Mouse (Mus musculus): ENCODE results near the gene Dhps. TPM values are rescaled to one million over a fixed set of nuclear protein-coding genes. Genes with fewer than 3 reads are reported as not detected.
A peak's percentile ranks its signal among the peaks of the same experiment; 100 is the strongest.

The Dhps gene
- polyA plus RNA-seq, 1 experiment from 2014 or later: 60.6 TPM

DNA sequence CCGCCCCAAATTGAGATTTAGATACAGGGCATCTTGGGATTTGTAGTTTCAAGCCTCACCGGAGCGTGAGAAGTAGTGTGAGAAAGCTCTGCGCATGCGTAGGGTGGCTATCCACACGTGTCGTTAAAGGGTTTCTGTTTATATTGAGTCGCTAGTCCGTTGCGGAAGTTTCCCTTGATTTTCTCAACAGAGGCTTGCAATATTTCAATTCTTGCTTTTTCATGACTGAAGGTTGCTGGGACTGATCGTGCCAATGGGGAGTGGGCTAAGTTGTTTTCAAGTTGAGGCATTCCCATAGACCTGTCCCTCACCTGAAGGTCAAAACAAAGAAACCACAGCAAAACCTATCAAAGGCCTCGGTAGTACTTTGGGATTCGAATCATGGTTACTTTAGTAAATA, 36.8 kb upstream of the Dhps start:
- WGBS: 7% methylated on average over 13 of the region's 13 CpGs

DNA sequence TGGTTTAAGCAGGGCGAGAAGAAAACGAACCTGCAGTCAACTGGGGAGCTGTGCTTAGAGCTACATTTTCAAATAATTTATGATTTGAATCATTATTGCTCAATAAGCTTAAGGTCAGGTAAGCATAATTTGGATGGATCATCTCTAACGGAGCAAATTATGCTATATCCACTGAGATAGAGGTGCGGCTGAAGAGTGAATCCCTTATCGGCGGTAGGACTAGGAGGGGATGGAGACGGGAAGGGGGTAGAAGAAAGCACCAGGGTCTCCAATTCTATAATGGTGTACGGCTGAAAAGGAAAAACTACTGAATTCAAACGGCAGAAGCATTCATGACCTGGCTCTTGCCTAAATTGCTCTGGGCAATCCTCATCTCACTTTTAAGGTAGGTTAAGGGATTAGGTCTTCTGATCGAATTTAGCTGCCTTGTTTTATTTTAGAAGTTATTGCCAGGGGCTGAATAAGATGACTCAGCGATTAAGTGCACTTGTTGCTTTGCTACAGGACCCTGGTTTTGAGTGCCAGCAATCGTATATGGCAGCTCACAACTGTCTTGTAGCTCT, 36.3 kb upstream of the Dhps start:
- 4% methylated on average over 12 of the region's 12 CpGs for WGBS
- Histone ChIP-seq H3K27ac (ENCODE audit: low read length) (peak overlapping the region; percentile 100), H3K4me3 (ENCODE audit: low read length) (peak overlapping the region; percentile 87), H3K27me3 (ENCODE audit: insufficient read depth, low read length) (no peaks in the 10 kb centered on the region), H3K9me3 (ENCODE audit: low read length) (no peaks in the 10 kb centered on the region), H3K4me1 (ENCODE audit: insufficient read depth, low read length) (peaks cover 26% of the 10 kb centered on the region), H3K36me3 (ENCODE audit: insufficient read depth, low read length) (peaks cover 23% of the 10 kb centered on the region), H3K4me2 (replicated peaks; ENCODE audit: low read depth, low read length) (peak overlapping the region; percentile 83), H3K9ac (replicated peaks; ENCODE audit: low read length) (peak overlapping the region; percentile 87)
- ATAC-seq (ENCODE audit: low FRiP score, low TSS enrichment): no peak

More for the DNA sequence above, 36.8 kb upstream of the Dhps start:
- Histone ChIP-seq H3K9ac (replicated peaks; ENCODE audit: low read length) (peak overlapping the region; percentile 87), H3K4me2 (replicated peaks; ENCODE audit: low read depth, low read length) (peak overlapping the region; percentile 83), H3K4me3 (ENCODE audit: low read length) (peak overlapping the region; percentile 87), H3K4me1 (ENCODE audit: insufficient read depth, low read length) (peaks cover 26% of the 10 kb centered on the region), H3K9me3 (ENCODE audit: low read length) (no peaks in the 10 kb centered on the region), H3K36me3 (ENCODE audit: insufficient read depth, low read length) (peaks cover 28% of the 10 kb centered on the region), H3K27ac (ENCODE audit: low read length) (peak overlapping the region; percentile 100; the same call in 1 of the 2 replicates), H3K27me3 (ENCODE audit: insufficient read depth, low read length) (no peaks in the 10 kb centered on the region)
- ATAC-seq (ENCODE audit: low FRiP score, low TSS enrichment): no peak

DNA sequence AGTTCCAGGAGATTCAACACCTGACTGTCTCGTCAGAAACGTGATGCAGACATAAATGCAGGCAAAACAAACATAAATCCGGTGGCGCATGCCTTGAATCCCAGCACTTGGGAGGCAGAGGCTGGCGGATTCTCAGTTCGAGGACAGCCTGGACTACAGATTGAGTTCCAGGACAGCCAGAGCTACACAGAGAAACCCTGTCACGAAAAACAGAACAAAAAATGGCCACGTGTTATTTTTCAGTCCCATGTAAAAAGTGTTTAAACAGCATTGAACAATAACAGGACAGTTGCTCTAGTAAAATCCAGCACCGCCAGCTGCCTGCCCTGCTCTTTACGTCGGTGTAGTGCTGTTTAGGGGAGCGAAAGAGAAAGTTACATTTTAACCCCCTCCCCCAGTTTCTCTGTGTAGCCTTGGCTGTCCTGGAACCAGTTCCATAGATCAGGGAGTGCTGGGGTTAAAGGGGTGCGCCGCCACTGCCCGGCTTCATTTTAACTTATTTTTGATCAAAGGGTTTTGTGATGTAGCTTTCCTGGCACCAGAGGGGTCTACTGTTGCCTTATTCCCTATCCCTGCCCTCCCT, 35.7 kb upstream of the Dhps start:
- Histone ChIP-seq H3K36me3 (ENCODE audit: insufficient read depth, low read length) (peaks cover 25% of the 10 kb centered on the region), H3K4me2 (replicated peaks; ENCODE audit: low read depth, low read length) (peak overlapping the region; percentile 83), H3K27me3 (ENCODE audit: insufficient read depth, low read length) (no peaks in the 10 kb centered on the region), H3K9ac (replicated peaks; ENCODE audit: low read length) (peak overlapping the region; percentile 87), H3K4me1 (ENCODE audit: insufficient read depth, low read length) (peaks cover 26% of the 10 kb centered on the region), H3K4me3 (ENCODE audit: low read length) (peak overlapping the region; percentile 87), H3K9me3 (ENCODE audit: low read length) (no peaks in the 10 kb centered on the region), H3K27ac (ENCODE audit: low read length) (peak overlapping the region; percentile 100)
- under 1% methylated on average over 15 of the region's 15 CpGs for WGBS
- peak; percentile 11; the same call in 1 of the 2 replicates for ATAC-seq (ENCODE audit: low FRiP score, low TSS enrichment)

DNA sequence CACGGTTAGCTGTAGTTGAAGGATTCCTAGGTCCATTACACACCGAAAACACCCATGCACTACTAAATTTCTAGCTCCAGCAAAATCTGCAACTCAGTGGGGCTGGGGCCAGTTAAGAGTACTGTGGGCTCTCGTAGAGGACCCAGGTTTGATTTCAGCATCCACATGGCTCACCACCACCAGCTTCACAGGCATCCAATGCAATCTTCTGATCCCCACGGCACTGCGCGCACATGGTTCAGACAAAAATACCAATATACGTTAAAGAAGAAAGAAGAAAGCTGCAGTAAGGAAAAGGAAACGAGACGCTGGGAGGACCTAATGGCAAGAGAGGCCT, 35.2 kb upstream of the Dhps start:
- Histone ChIP-seq H3K27me3 (ENCODE audit: insufficient read depth, low read length) (no peaks in the 10 kb centered on the region), H3K9ac (replicated peaks; ENCODE audit: low read length) (peak overlapping the region; percentile 87), H3K4me2 (replicated peaks; ENCODE audit: low read depth, low read length) (peak overlapping the region; percentile 83), H3K36me3 (ENCODE audit: insufficient read depth, low read length) (peaks cover 26% of the 10 kb centered on the region), H3K27ac (ENCODE audit: low read length) (peak overlapping the region; percentile 100), H3K9me3 (ENCODE audit: low read length) (no peaks in the 10 kb centered on the region), H3K4me3 (ENCODE audit: low read length) (peak overlapping the region; percentile 87), H3K4me1 (ENCODE audit: insufficient read depth, low read length) (peaks cover 26% of the 10 kb centered on the region)
- under 1% methylated on average over 9 of the region's 9 CpGs for WGBS
- ATAC-seq (ENCODE audit: low FRiP score, low TSS enrichment): peak; percentile 33

DNA sequence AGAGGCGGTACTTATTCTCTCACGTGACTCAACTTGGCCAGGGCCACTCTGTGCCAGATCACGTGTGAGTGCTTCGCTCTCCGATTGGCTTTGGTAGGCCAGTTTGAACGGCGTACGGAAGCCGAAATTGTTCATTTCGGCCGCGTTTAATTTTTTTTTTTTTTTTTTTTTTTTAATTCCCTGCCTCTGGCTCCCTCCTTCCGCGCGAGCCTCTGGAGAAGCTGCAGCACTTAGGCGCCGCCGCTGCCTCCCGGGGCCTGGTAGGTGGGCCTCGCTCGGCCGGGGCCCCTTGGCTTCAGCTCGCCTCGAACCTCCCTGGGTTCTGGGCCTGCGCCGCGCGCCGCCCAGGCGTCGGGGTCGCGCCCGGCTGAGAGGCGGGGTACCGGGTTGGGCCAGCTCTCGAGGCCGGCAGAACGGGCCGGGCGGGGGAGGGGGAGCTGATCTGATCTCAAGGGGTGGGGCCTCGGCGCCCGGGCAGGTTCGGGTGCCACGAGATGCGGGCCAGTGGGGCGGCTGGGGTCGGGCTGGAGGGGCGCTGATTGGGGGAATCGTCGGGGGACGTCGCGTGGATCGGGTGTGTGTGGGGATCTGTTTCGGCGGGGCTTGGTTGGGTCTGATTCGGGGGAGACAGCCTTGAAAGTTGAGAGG, 34.7 kb upstream of the Dhps start, which contains the start of gene Tnpo2:
Gene Tnpo2 (plus strand): TSS at position 198 of the 648 bp plus-strand sequence.
- H3K4me3 ChIP-seq (ENCODE audit: low read length): peak within 1 kb of the TSS; percentile 87
- no peaks in the 10 kb centered on the region for H3K27me3 ChIP-seq (ENCODE audit: insufficient read depth, low read length)
- peaks cover 26% of the 10 kb centered on the region for H3K4me1 ChIP-seq (ENCODE audit: insufficient read depth, low read length)
- under 1% methylated on average over 59 of the region's 59 CpGs for WGBS
- H3K27ac ChIP-seq (ENCODE audit: low read length): peak within 1 kb of the TSS; percentile 100
- ATAC-seq (ENCODE audit: low FRiP score, low TSS enrichment): peak; percentile 92
- peak within 1 kb of the TSS; percentile 96 for H3K9ac ChIP-seq (replicated peaks; ENCODE audit: low read length)
- H3K9me3 ChIP-seq (ENCODE audit: low read length): no peaks in the 10 kb centered on the region
- peak within 1 kb of the TSS; percentile 92 for H3K4me2 ChIP-seq (replicated peaks; ENCODE audit: low read depth, low read length)
- peaks cover 24% of the 10 kb centered on the region for H3K36me3 ChIP-seq (ENCODE audit: insufficient read depth, low read length)

DNA sequence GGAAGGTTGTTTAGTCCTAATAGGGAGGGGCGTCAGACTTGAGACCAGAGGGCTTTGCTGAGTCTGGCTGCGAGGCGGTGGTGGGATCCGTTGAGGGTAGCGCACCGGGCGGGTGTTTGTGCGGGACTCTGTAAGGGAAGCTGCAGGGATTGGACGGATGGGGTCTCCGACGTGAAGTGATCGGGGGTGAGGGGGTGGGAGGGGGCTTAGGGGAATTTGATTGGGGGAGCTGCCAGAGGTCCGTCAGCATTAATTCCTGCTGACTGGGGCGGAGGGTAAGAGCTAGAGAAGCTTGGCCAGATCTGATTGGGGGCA, 34.2 kb upstream of the Dhps start:
- Histone ChIP-seq H3K9ac (replicated peaks; ENCODE audit: low read length) (peak overlapping the region; percentile 96), H3K36me3 (ENCODE audit: insufficient read depth, low read length) (peaks cover 24% of the 10 kb centered on the region), H3K27me3 (ENCODE audit: insufficient read depth, low read length) (no peaks in the 10 kb centered on the region), H3K27ac (ENCODE audit: low read length) (peak overlapping the region; percentile 100), H3K9me3 (ENCODE audit: low read length) (no peaks in the 10 kb centered on the region), H3K4me2 (replicated peaks; ENCODE audit: low read depth, low read length) (peak overlapping the region; percentile 92), H3K4me1 (ENCODE audit: insufficient read depth, low read length) (peaks cover 26% of the 10 kb centered on the region), H3K4me3 (ENCODE audit: low read length) (peak overlapping the region; percentile 87)
- peak; percentile 59 for ATAC-seq (ENCODE audit: low FRiP score, low TSS enrichment)
- 0% methylated on average over 14 of the region's 14 CpGs for whole genome bisulfite sequencing

DNA sequence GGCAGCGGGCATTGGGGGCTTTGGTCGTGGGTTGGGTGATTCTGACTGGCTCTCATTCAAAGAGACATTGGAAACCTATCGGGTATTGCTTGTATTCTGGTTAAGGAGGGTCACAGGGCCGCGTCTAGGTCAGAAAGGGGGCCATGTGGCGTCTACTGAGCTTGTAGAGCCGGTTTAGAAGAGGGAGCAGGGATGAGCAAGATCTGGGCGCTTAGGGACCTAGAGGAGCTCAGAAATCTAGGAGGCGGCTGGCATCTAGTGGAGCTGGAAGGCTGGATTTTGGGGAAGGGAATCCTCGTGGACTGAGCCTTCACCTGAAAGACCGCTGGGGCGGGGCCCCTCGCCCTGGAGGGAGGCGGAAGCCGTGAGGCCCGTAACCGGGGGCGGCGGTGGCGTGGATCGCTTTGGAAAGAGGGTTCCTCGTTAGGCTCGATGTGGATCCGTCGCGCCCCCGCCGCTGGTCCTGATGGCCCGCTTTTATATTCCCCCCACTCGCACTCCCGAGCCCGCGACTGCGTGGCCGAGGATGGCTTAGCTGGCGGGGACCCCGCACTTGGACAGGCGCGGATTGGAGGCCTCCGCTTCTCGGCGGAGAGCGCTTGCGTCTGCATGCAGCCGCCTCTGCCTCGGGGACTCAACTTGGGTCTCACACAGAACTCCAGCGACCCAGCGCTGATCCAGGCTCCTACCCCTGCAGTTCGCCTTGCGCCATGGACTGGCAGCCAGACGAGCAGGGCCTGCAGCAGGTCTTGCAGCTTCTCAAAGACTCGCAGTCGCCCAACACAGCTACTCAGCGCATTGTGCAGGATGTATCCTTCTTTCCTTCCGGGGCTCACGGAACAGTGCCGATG, 33.7 kb upstream of the Dhps start:
- Histone ChIP-seq H3K9ac (replicated peaks; ENCODE audit: low read length) (peak overlapping the region; percentile 96), H3K4me1 (ENCODE audit: insufficient read depth, low read length) (peaks cover 26% of the 10 kb centered on the region), H3K27ac (ENCODE audit: low read length) (peak overlapping the region; percentile 100), H3K9me3 (ENCODE audit: low read length) (no peaks in the 10 kb centered on the region), H3K4me3 (ENCODE audit: low read length) (peak overlapping the region; percentile 87), H3K4me2 (replicated peaks; ENCODE audit: low read depth, low read length) (peak overlapping the region; percentile 92), H3K36me3 (ENCODE audit: insufficient read depth, low read length) (peaks cover 20% of the 10 kb centered on the region), H3K27me3 (ENCODE audit: insufficient read depth, low read length) (no peaks in the 10 kb centered on the region)
- WGBS: 0% methylated on average over 56 of the region's 57 CpGs
- no peak for ATAC-seq (ENCODE audit: low FRiP score, low TSS enrichment)

DNA sequence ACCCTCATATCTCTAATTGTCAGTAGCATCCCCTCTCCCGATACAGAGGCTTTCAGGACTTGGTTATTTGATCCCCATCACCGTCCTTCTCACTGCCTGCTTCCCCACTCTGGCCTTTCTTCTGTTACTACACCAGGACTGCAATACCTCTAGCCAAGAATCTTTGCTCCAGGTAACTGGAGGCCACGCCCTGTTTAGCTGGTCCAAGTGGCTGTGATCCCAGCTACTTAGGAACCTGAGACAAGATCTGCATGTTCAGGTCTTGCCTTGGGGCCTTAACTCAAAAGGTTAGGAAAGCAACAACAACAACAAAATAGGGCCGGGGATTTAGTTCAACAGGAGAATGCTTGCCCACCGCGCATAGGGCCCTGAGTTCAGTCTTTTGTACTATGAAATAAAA, 27.9 kb upstream of the Dhps start:
- ATAC-seq (ENCODE audit: low FRiP score, low TSS enrichment): no peak
- H3K9me3 ChIP-seq (ENCODE audit: low read length): no peaks in the 10 kb centered on the region
- no peak overlapping the region for H3K4me2 ChIP-seq (replicated peaks; ENCODE audit: low read depth, low read length)
- H3K4me1 ChIP-seq (ENCODE audit: insufficient read depth, low read length): peaks cover 7% of the 10 kb centered on the region
- no peak overlapping the region for H3K4me3 ChIP-seq (ENCODE audit: low read length)
- H3K9ac ChIP-seq (replicated peaks; ENCODE audit: low read length): no peak overlapping the region
- WGBS: 85% methylated on average over 6 of the region's 6 CpGs
- H3K27me3 ChIP-seq (ENCODE audit: insufficient read depth, low read length): no peaks in the 10 kb centered on the region
- H3K27ac ChIP-seq (ENCODE audit: low read length): no peak overlapping the region
- H3K36me3 ChIP-seq (ENCODE audit: insufficient read depth, low read length): peaks cover 70% of the 10 kb centered on the region

DNA sequence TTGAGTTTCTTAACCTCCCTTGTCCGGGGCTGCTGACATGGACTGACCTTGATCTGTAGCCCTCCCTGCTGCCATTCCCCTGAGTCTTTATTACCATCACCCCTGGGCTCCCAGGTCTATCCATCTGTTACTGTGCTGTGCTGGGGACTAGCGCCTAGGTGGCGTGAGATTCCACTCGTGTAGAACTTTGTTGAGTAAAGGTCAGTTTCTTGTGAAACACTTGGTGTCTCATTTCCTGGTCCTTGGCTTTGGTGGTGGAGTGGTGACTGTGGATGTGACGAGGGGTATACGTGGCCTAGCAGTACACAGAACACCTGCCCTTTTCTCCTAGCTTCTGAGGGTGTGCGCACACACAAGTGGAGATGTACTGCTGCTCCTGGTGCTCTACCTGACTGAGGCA, 14.2 kb upstream of the Dhps start:
- no peak for ATAC-seq (ENCODE audit: low FRiP score, low TSS enrichment)
- no peaks in the 10 kb centered on the region for H3K9me3 ChIP-seq (ENCODE audit: low read length)
- H3K9ac ChIP-seq (replicated peaks; ENCODE audit: low read length): no peak overlapping the region
- H3K4me2 ChIP-seq (replicated peaks; ENCODE audit: low read depth, low read length): no peak overlapping the region
- no peak overlapping the region for H3K4me3 ChIP-seq (ENCODE audit: low read length)
- peaks cover 8% of the 10 kb centered on the region for H3K4me1 ChIP-seq (ENCODE audit: insufficient read depth, low read length)
- H3K27me3 ChIP-seq (ENCODE audit: insufficient read depth, low read length): no peaks in the 10 kb centered on the region
- no peak overlapping the region for H3K27ac ChIP-seq (ENCODE audit: low read length)
- H3K36me3 ChIP-seq (ENCODE audit: insufficient read depth, low read length): peaks cover 40% of the 10 kb centered on the region
- WGBS: 81% methylated on average over 7 of the region's 7 CpGs
